9 mouse cellular contexts compared by ENCODE assay signal in the genomic region with DNA sequence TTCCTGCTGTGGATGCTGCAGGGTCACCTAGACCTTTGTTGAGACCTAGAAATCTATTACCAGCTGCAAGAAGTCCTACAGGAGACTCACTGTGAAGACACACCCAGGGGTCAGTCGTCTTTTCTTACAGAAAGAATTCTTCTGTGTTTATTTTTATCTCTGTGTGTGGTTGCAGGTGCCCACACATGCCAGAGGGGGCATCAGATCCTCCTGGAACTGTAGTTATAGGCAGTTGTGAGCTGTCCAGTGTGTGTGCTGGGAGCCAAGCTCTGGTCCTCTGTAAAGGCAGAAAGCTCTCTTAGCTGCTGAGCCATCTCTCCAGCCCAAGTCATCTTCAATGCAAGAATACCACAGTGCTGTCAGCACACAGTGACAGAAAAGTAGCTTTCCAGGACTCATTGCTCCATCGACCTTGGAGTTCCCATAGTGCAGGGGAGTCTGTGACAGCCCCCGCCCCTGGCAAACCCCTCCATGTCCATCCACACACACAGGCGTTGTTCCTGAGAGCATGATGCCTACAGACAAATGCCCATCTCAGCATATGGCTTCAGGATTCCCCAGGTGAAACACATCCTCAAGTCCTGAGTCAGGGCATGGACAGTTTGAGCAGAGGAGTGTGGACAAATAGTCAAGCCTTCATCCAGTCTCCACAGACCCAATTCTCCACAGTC. TPM values are rescaled to one million over a fixed set of nuclear protein-coding genes. Genes with fewer than 3 reads are reported as not detected.
DNase-seq lines count a peak whose midpoint lies in the region; ATAC-seq and TF ChIP-seq lines count a peak whose summit lies in the region.
"Had no signal": no experiment of that assay in that cellular context is flagged by ENCODE, and none has a peak within 500 bp of the region (broad histone marks: within the 10 kb centered on the region; RNA-seq: fewer than 3 reads in every experiment).

No protein-coding gene starts in this region.

- no peak; the same call in 1 of the 2 replicates for TF ChIP-seq RAD21 in CH12.LX (IDR thresholded peaks at IDR 0.05; ENCODE audit: low read depth, low read length)

- H3K4me1 ChIP-seq in kidney, postnatal 0 days (replicated peaks; ENCODE audit: insufficient read depth, low read length), result peaks cover 37% of the 10 kb centered on the region
- peaks cover 12 to 76% of the 10 kb centered on the region in 2 experiments for H3K4me1 ChIP-seq in CH12.LX (ENCODE audit: control insufficient read depth in 1 of 2, insufficient read depth in 2 of 2)
- H3K4me1 ChIP-seq in intestine, embryonic 14.5 days (replicated peaks; ENCODE audit: control insufficient read depth, insufficient read depth, low read length), result peaks cover 56% of the 10 kb centered on the region

- TF ChIP-seq CTCF in kidney, postnatal 0 days (IDR thresholded peaks at IDR 0.05; ENCODE audit: low read depth), result no peak; the same call in 1 of the 2 replicates
- TF ChIP-seq CTCF in CH12.LX (conservative IDR thresholded peaks at IDR 0.05 in 1 of 2, IDR thresholded peaks at IDR 0.05 in 1 of 2; ENCODE audit: low read depth in 2 of 2, low read length in 2 of 2), result peak in 1 of 2 experiments; percentile 31; a peak in 2 of 4 replicates

- dilution Hi-C loops in CH12.LX (cut with MboI; ENCODE audit: extremely low pct_ligation_motif_present, extremely low pct_unique_long_range_greater_than_20kb, low sequenced_read_pairs), result no loop called here

- in situ Hi-C loops in CH12.LX (cut with MboI; ENCODE audit: low pct_ligation_motif_present, low pct_unique_long_range_greater_than_20kb, low sequenced_read_pairs), result no loop called here

- no peaks in the 10 kb centered on the region for H3K79me2 ChIP-seq in CH12.LX (replicated peaks; ENCODE audit: control insufficient read depth, extremely low read depth, insufficient read depth, poor library complexity, severe bottlenecking)

- DNase-seq in embryo, embryonic 10.5 days (ENCODE audit: low spot score), result peak; percentile 9
- DNase-seq in embryo, embryonic 11 days, result no peak
- DNase-seq in kidney, postnatal 0 days (ENCODE audit: low spot score), result no peak
- no peak for DNase-seq in kidney, postnatal 14 days
- DNase-seq in CH12.LX (ENCODE audit: extremely low read depth), result no peak
- DNase-seq in intestine, embryonic 14.5 days (ENCODE audit: low spot score), result no peak
- no peak for DNase-seq in adrenal gland, postnatal 36 days

- no peak overlapping the region for H3K4me3 ChIP-seq in kidney, postnatal 0 days (replicated peaks; ENCODE audit: low read depth, low read length)
- H3K4me3 ChIP-seq in CH12.LX (replicated peaks in 1 of 3; ENCODE audit: low read depth in 2 of 3, low read length in 2 of 3, poor library complexity in 1 of 3), result no peak overlapping the region
- no peak overlapping the region for H3K4me3 ChIP-seq in intestine, embryonic 14.5 days (ENCODE audit: low read depth, low read length)

- no peak for TF ChIP-seq POLR2A in CH12.LX (IDR thresholded peaks at IDR 0.05; ENCODE audit: low read depth, low read length)

- no peaks in the 10 kb centered on the region for H3K27me3 ChIP-seq in kidney, postnatal 0 days (ENCODE audit: insufficient read depth, low read length)
- peaks cover 19% of the 10 kb centered on the region for H3K27me3 ChIP-seq in CH12.LX (replicated peaks)
- no peaks in the 10 kb centered on the region for H3K27me3 ChIP-seq in intestine, embryonic 14.5 days (replicated peaks; ENCODE audit: control insufficient read depth, insufficient read depth, low read length)

- TF ChIP-seq EP300 in CH12.LX (IDR thresholded peaks at IDR 0.05; ENCODE audit: low read length), result no peak

- no peak for ATAC-seq in kidney, postnatal 0 days (replicated peaks; ENCODE audit: low FRiP score, low read depth)
- no peak for ATAC-seq in intestine, embryonic 14.5 days (replicated peaks; ENCODE audit: low FRiP score, low TSS enrichment, low read depth)
- ATAC-seq in activated CD4-positive, CD25-positive, alpha-beta regulatory T cell, adult 4 months, result no peak

- 0 out of 2 replicates have a peak, but pooled peaks cover 1% of the 10 kb centered on the region for H3K36me3 ChIP-seq in kidney, postnatal 0 days (ENCODE audit: insufficient read depth, low read length)
- peaks cover 0 to 24% of the 10 kb centered on the region in 2 experiments for H3K36me3 ChIP-seq in CH12.LX (replicated peaks in 1 of 2; ENCODE audit: control insufficient read depth in 1 of 2, insufficient read depth in 1 of 2, low read length in 1 of 2)
- H3K36me3 ChIP-seq in intestine, embryonic 14.5 days (ENCODE audit: control insufficient read depth, insufficient read depth, low read length), result 0 out of 2 replicates have a peak, but pooled peaks cover 13% of the 10 kb centered on the region

- no peak overlapping the region for H3K9ac ChIP-seq in kidney, postnatal 0 days (ENCODE audit: low read depth, low read length)
- H3K9ac ChIP-seq in CH12.LX (ENCODE audit: insufficient read depth, low read depth), result 0 out of 2 replicates have a peak overlapping the region, but pooled peaks have one; percentile 2
- H3K9ac ChIP-seq in intestine, embryonic 14.5 days (ENCODE audit: low read length), result no peak overlapping the region

- no peaks in the 10 kb centered on the region for H3K9me3 ChIP-seq in kidney, postnatal 0 days (replicated peaks; ENCODE audit: low read length)
- peaks cover 3% of the 10 kb centered on the region for H3K9me3 ChIP-seq in CH12.LX (replicated peaks; ENCODE audit: low read length)
- H3K9me3 ChIP-seq in intestine, embryonic 14.5 days (ENCODE audit: control insufficient read depth, low read length), result no peaks in the 10 kb centered on the region

- WGBS in kidney, postnatal 0 days, result 72% methylated on average over 4 of the region's 4 CpGs
- WGBS in intestine, embryonic 14.5 days, result 74% methylated on average over 4 of the region's 4 CpGs

- H3K27ac ChIP-seq in kidney, postnatal 0 days, result peak overlapping the region; percentile 95; the same call in 1 of the 2 replicates
- no peak overlapping the region for H3K27ac ChIP-seq in CH12.LX (ENCODE audit: insufficient read depth, low read depth)
- H3K27ac ChIP-seq in intestine, embryonic 14.5 days (ENCODE audit: low read depth), result peak overlapping the region; percentile 98; the same call in 1 of the 2 replicates

- peak overlapping the region; percentile 78; the same call in 1 of the 2 replicates for H3K4me2 ChIP-seq in kidney, postnatal 0 days (ENCODE audit: low read length)
- peak overlapping the region; percentile 89 for H3K4me2 ChIP-seq in CH12.LX (ENCODE audit: insufficient read depth, low read depth, poor library complexity, severe bottlenecking)
- H3K4me2 ChIP-seq in intestine, embryonic 14.5 days (ENCODE audit: low read length), result peak overlapping the region; percentile 74; the same call in 1 of the 2 replicates

TF ChIP-seq in CH12.LX, 34 proteins besides CTCF, POLR2A, EP300 and RAD21 (continues in another document):
- no peak for TF ChIP-seq KAT2A (IDR thresholded peaks at IDR 0.05; ENCODE audit: insufficient replicate concordance, low read length)
- TF ChIP-seq BHLHE40 (IDR thresholded peaks at IDR 0.05; ENCODE audit: low read depth, low read length), result no peak
- TF ChIP-seq TBP (conservative IDR thresholded peaks at IDR 0.05; ENCODE audit: low read depth, low read length), result no peak
- TF ChIP-seq MAX (IDR thresholded peaks at IDR 0.05; ENCODE audit: low read length), result no peak
- TF ChIP-seq UBTF (IDR thresholded peaks at IDR 0.05; ENCODE audit: low read depth, low read length), result no peak
- TF ChIP-seq SIN3A (IDR thresholded peaks at IDR 0.05; ENCODE audit: low read length), result 0 out of 2 replicates have a peak, but pooled peaks have one; percentile 7

RNA-seq across cellular contexts. Expression of gene Rhbdf1, which starts 1.3 kb away (rescaled TPM):
- 49.3 and 55.0 TPM in 2 replicates for polyA plus RNA-seq in kidney, postnatal 0 days (2015; fragmentation: Nextera tagmentation; extraction: Ambion mirVana)
- total RNA-seq in CH12.LX (2012; rRNA removed), result 30.1 and 37.6 TPM in 2 replicates
- 24.7 TPM in 2 replicates for total RNA-seq in CH12.LX (2014; rRNA removed)
- 27.2 and 34.2 TPM in 2 replicates for polyA plus RNA-seq in CH12.LX (2012; ENCODE audit: insufficient read length, low read depth)
- 45.6 and 57.9 TPM in 2 replicates for polyA plus RNA-seq in intestine, embryonic 14.5 days (2014; fragmentation: Nextera tagmentation; extraction: Ambion mirVana)
- total RNA-seq in adrenal gland, postnatal 36 days (2021), result 10 to 100 TPM; 24.7 to 36.8 TPM
- under 1 TPM in 1 of 2 experiments, not detected in 1; 0.49 TPM for polyA plus RNA-seq in activated CD4-positive, CD25-positive, alpha-beta regulatory T cell, adult 4 months (2017; shearing (Covaris generic))

RNA-seq across cellular contexts. Expression of gene Mpg, which starts 2.9 kb away (rescaled TPM):
- polyA plus RNA-seq in kidney, postnatal 0 days (2015; fragmentation: Nextera tagmentation; extraction: Ambion mirVana), result 31.6 and 33.0 TPM in 2 replicates
- 40.3 and 41.9 TPM in 2 replicates for total RNA-seq in CH12.LX (2012; rRNA removed)
- 36.2 and 39.1 TPM in 2 replicates for total RNA-seq in CH12.LX (2014; rRNA removed)
- polyA plus RNA-seq in CH12.LX (2012; ENCODE audit: insufficient read length, low read depth), result 39.6 and 41.5 TPM in 2 replicates
- 36.2 and 39.3 TPM in 2 replicates for polyA plus RNA-seq in intestine, embryonic 14.5 days (2014; fragmentation: Nextera tagmentation; extraction: Ambion mirVana)
- 10 to 100 TPM; 22.1 to 22.7 TPM for total RNA-seq in adrenal gland, postnatal 36 days (2021)
- polyA plus RNA-seq in activated CD4-positive, CD25-positive, alpha-beta regulatory T cell, adult 4 months (2017; shearing (Covaris generic)), result 10 to 100 TPM; 34.8 to 35.0 TPM

RNA-seq across cellular contexts. Expression of gene Snrnp25, which starts 18.2 kb away (rescaled TPM):
- 49.5 and 49.6 TPM in 2 replicates for polyA plus RNA-seq in kidney, postnatal 0 days (2015; fragmentation: Nextera tagmentation; extraction: Ambion mirVana)
- total RNA-seq in CH12.LX (2012; rRNA removed), result 113 and 123 TPM in 2 replicates
- total RNA-seq in CH12.LX (2014; rRNA removed), result 162 and 208 TPM in 2 replicates
- 106 and 131 TPM in 2 replicates for polyA plus RNA-seq in CH12.LX (2012; ENCODE audit: insufficient read length, low read depth)
- polyA plus RNA-seq in intestine, embryonic 14.5 days (2014; fragmentation: Nextera tagmentation; extraction: Ambion mirVana), result 58.0 and 60.7 TPM in 2 replicates
- total RNA-seq in adrenal gland, postnatal 36 days (2021), result 10 to 100 TPM; 14.8 to 19.4 TPM
- 10 to 100 TPM; 70.5 to 73.4 TPM for polyA plus RNA-seq in activated CD4-positive, CD25-positive, alpha-beta regulatory T cell, adult 4 months (2017; shearing (Covaris generic))

RNA-seq across cellular contexts. Expression of gene Il9r, which starts 23.4 kb away (rescaled TPM):
- polyA plus RNA-seq in kidney, postnatal 0 days (2015; fragmentation: Nextera tagmentation; extraction: Ambion mirVana), result not detected in 2 replicates
- total RNA-seq in CH12.LX (2012; rRNA removed), result 16.8 and 20.0 TPM in 2 replicates
- total RNA-seq in CH12.LX (2014; rRNA removed), result 51.6 and 52.1 TPM in 2 replicates
- polyA plus RNA-seq in CH12.LX (2012; ENCODE audit: insufficient read length, low read depth), result 45.3 and 47.5 TPM in 2 replicates
- polyA plus RNA-seq in intestine, embryonic 14.5 days (2014; fragmentation: Nextera tagmentation; extraction: Ambion mirVana), result not detected in 2 replicates
- under 1 TPM; 0.26 to 0.96 TPM for total RNA-seq in adrenal gland, postnatal 36 days (2021)
- 1 to 10 TPM; 4.5 to 7.1 TPM for polyA plus RNA-seq in activated CD4-positive, CD25-positive, alpha-beta regulatory T cell, adult 4 months (2017; shearing (Covaris generic))
- polyA plus RNA-seq: limb, embryonic 11.5 days had no signal

RNA-seq across cellular contexts. Expression of gene Nprl3, which starts 44.1 kb away (rescaled TPM):
- 36.9 and 44.2 TPM in 2 replicates for polyA plus RNA-seq in kidney, postnatal 0 days (2015; fragmentation: Nextera tagmentation; extraction: Ambion mirVana)
- total RNA-seq in CH12.LX (2012; rRNA removed) (51.7 and 58.7 TPM in 2 replicates), CH12.LX (2014; rRNA removed) (43.1 and 47.9 TPM in 2 replicates)
- 66.8 and 79.8 TPM in 2 replicates for polyA plus RNA-seq in CH12.LX (2012; ENCODE audit: insufficient read length, low read depth)
- polyA plus RNA-seq in intestine, embryonic 14.5 days (2014; fragmentation: Nextera tagmentation; extraction: Ambion mirVana), result 28.0 and 29.5 TPM in 2 replicates
- 10 to 100 TPM; 62.9 to 65.2 TPM for total RNA-seq in adrenal gland, postnatal 36 days (2021)
- polyA plus RNA-seq in activated CD4-positive, CD25-positive, alpha-beta regulatory T cell, adult 4 months (2017; shearing (Covaris generic)), result 10 to 100 TPM; 36.7 to 37.6 TPM

Comparison
In these comparisons a context has a peak if more than half of its experiments do, and no peak if none do; other contexts are left out.
1. RNA of gene Rhbdf1, which starts 1.3 kb away (polyA plus RNA-seq): 45.6 to 57.9 TPM in intestine, embryonic 14.5 days, 49.3 to 55.0 TPM in kidney, postnatal 0 days and 27.2 to 34.2 TPM in CH12.LX; 0.49 TPM in activated CD4-positive, CD25-positive, alpha-beta regulatory T cell, adult 4 months; every median in the first group is over 10 times any median in the second.
2. Peak in every context shown above with its lines, with median percentiles within 50 percentile points of each other: H3K4me2 ChIP-seq.